ENCODE assay signal across 22 mouse cellular contexts in the genomic region with DNA sequence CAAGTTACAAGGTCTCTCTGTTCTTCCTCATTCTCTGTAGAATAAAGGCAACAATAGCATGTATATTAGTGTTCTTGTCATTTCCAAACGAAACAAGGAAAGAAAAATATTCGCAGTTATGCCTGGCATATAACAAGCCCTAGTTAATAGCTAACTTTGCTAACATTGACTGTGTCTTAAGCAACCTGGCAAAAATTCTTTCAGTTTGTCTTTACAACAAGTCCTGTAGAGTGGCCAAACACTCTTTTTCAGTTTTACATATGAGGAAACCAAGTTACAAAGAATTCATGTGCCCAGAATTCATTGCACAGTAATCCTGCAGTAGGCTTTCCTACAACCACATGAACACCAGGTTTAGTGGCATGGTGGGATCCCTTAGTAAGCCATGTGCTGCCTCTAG.
DNase-seq lines count a peak whose midpoint lies in the region; ATAC-seq and TF ChIP-seq lines count a peak whose summit lies in the region.
"Had no signal": no experiment of that assay in that cellular context is flagged by ENCODE, and none has a peak within 500 bp of the region (broad histone marks: within the 10 kb centered on the region; RNA-seq: fewer than 3 reads in every experiment).

No protein-coding gene starts in this region.

- no peak for ATAC-seq in liver, embryonic 11.5 days (replicated peaks; ENCODE audit: low FRiP score)
- ATAC-seq in lung, postnatal 0 days: peak; percentile 62
- ATAC-seq: activated CD4-positive, CD25-positive, alpha-beta regulatory T cell, adult 4 months; CD4-positive, CD25-positive, alpha-beta regulatory T cell, adult 4 months; Patski had no signal

- DNase-seq in liver, adult 2 months (ENCODE audit: extremely low read depth, low read depth, low spot score): peak; percentile 51
- DNase-seq in liver, embryonic 11.5 days (ENCODE audit: low spot score): no peak
- DNase-seq in lung, postnatal 0 days (ENCODE audit: low spot score): peak; percentile 68
- no peak for DNase-seq in lung, postnatal 14 days
- peak; percentile 16 for DNase-seq in lung, postnatal 25 days (ENCODE audit: low spot score)
- DNase-seq in lung, postnatal 4 days: no peak
- DNase-seq in lung, postnatal 36 days: peak; percentile 19
- no peak for DNase-seq in lung, adult 2 months
- DNase-seq: adrenal gland, adult 2 months; adrenal gland, adult 8-10 months; adrenal gland, postnatal 10 days; adrenal gland, postnatal 14 days; adrenal gland, postnatal 25 days; adrenal gland, postnatal 36 days; B cell, adult 2 months; cerebellum, adult 11 months; cerebellum, adult 11-12 months had no signal

- H3K27ac ChIP-seq in liver, adult 2 months (replicated peaks; ENCODE audit: insufficient read depth, low read depth, low read length): no peak overlapping the region
- H3K27ac ChIP-seq in liver, embryonic 11.5 days (ENCODE audit: low read depth, low read length): no peak overlapping the region
- no peak overlapping the region for H3K27ac ChIP-seq in lung, postnatal 0 days (ENCODE audit: low read length)

- 32% methylated on average over 2 of the region's 2 CpGs for WGBS in liver, adult 2 months
- WGBS in liver, embryonic 11.5 days: 80% methylated on average over 2 of the region's 2 CpGs
- WGBS in lung, postnatal 0 days: 56% methylated on average over 2 of the region's 2 CpGs
- WGBS in lung, adult 2 months: 66% methylated on average over 2 of the region's 2 CpGs

- no peak for TF ChIP-seq EP300 in lung, postnatal 0 days (IDR thresholded peaks at IDR 0.05)

- H3K79me2 ChIP-seq in liver, adult 2 months (ENCODE audit: control insufficient read depth, insufficient read depth, low read length): no peaks in the 10 kb centered on the region

- no peak for TF ChIP-seq POLR2A in liver, adult 2 months (IDR thresholded peaks at IDR 0.05; ENCODE audit: extremely low read depth, insufficient read depth, low read length)
- no peak for TF ChIP-seq POLR2A in lung, adult 2 months (IDR thresholded peaks at IDR 0.05; ENCODE audit: borderline replicate concordance, extremely low read depth, low read depth, low read length)

- H3K4me2 ChIP-seq in liver, embryonic 11.5 days: no peak overlapping the region
- H3K4me2 ChIP-seq in lung, postnatal 0 days (replicated peaks; ENCODE audit: low read depth, low read length): no peak overlapping the region

- H3K4me3 ChIP-seq in liver, adult 2 months (ENCODE audit: insufficient read depth, low read depth, low read length): no peak overlapping the region
- H3K4me3 ChIP-seq in liver, embryonic 11.5 days (ENCODE audit: low read depth, low read length): no peak overlapping the region
- H3K4me3 ChIP-seq in lung, postnatal 0 days (ENCODE audit: low read depth, low read length): no peak overlapping the region
- no peak overlapping the region for H3K4me3 ChIP-seq in lung, adult 2 months (replicated peaks; ENCODE audit: extremely low read depth, low read depth, low read length)

- no peaks in the 10 kb centered on the region for H3K27me3 ChIP-seq in liver, adult 2 months (ENCODE audit: control insufficient read depth, insufficient read depth, low read length)
- no peaks in the 10 kb centered on the region for H3K27me3 ChIP-seq in liver, embryonic 11.5 days (replicated peaks; ENCODE audit: control insufficient read depth, insufficient read depth, low read length)
- H3K27me3 ChIP-seq in lung, postnatal 0 days (replicated peaks; ENCODE audit: insufficient read depth, low read length): no peaks in the 10 kb centered on the region
- H3K27me3 ChIP-seq: CH12.LX, Patski had no signal

- no peaks in the 10 kb centered on the region for H3K36me3 ChIP-seq in liver, adult 2 months (ENCODE audit: control insufficient read depth, insufficient read depth, low read length)
- H3K36me3 ChIP-seq in liver, embryonic 11.5 days (ENCODE audit: control insufficient read depth, insufficient read depth, low read length): no peaks in the 10 kb centered on the region
- no peaks in the 10 kb centered on the region for H3K36me3 ChIP-seq in lung, postnatal 0 days (ENCODE audit: insufficient read depth, low read length)
- H3K36me3 ChIP-seq: G1E had no signal

- H3K9me3 ChIP-seq in liver, embryonic 11.5 days (ENCODE audit: control insufficient read depth, low read length): no peaks in the 10 kb centered on the region
- no peaks in the 10 kb centered on the region for H3K9me3 ChIP-seq in lung, postnatal 0 days (ENCODE audit: low read length)

- TF ChIP-seq CTCF in liver, adult 2 months (IDR thresholded peaks at IDR 0.05; ENCODE audit: low read depth, low read length): no peak
- TF ChIP-seq CTCF in lung, postnatal 0 days (IDR thresholded peaks at IDR 0.05): no peak
- no peak for TF ChIP-seq CTCF in lung, adult 2 months (IDR thresholded peaks at IDR 0.05; ENCODE audit: insufficient read depth, low read length)

- H3K9ac ChIP-seq in liver, adult 2 months (ENCODE audit: low read depth, low read length): no peak overlapping the region
- no peak overlapping the region for H3K9ac ChIP-seq in liver, embryonic 11.5 days (ENCODE audit: low read depth, low read length)
- no peak overlapping the region for H3K9ac ChIP-seq in lung, postnatal 0 days (replicated peaks; ENCODE audit: low read depth)

- H3K4me1 ChIP-seq in liver, adult 2 months (ENCODE audit: control insufficient read depth, insufficient read depth, low read length): peaks cover 5% of the 10 kb centered on the region
- H3K4me1 ChIP-seq in liver, embryonic 11.5 days (replicated peaks; ENCODE audit: control insufficient read depth, insufficient read depth, low read length): no peaks in the 10 kb centered on the region
- H3K4me1 ChIP-seq in lung, postnatal 0 days (ENCODE audit: insufficient read depth, low read depth, low read length): no peaks in the 10 kb centered on the region
- H3K4me1 ChIP-seq in lung, adult 2 months (ENCODE audit: control insufficient read depth, insufficient read depth, low read length): no peaks in the 10 kb centered on the region

Comparison
In these comparisons a context has a peak if more than half of its experiments do, and no peak if none do; other contexts are left out.
1. DNase-seq: peak in liver, adult 2 months (single experiment), lung, postnatal 0 days (single experiment), lung, postnatal 25 days (single experiment) and lung, postnatal 36 days (single experiment); none in liver, embryonic 11.5 days (single experiment), lung, postnatal 14 days (single experiment), lung, postnatal 4 days (0 of 2) and lung, adult 2 months (single experiment).